Mouse (Mus musculus) heart, embryonic 16.5 days (tissue): ENCODE data around the gene Nup188. TPM values are rescaled to one million over a fixed set of nuclear protein-coding genes. Genes with fewer than 3 reads are reported as not detected.
A peak's percentile ranks its signal among the peaks of the same experiment; 100 is the strongest.

Experiments used
- ATAC-seq: fragments of 200-750 bp; cut with Nextera tagmentation; replicated peaks from 2 replicates; pipeline ENCODE4 v1.8.0; 2017; ENCODE audit warnings: moderate number of reproducible peaks; ENCODE audit not compliant: insufficient read depth, low FRiP score; ENCODE audit errors: extremely low read depth
- H3K27ac ChIP-seq: fragments of 300-500 bp; sonication (generic); 2 replicates; pipeline ENCODE4 v1.5.1; 2014; ENCODE audit warnings: mild to moderate bottlenecking, low read length, control low read depth, moderate library complexity
- H3K27me3 ChIP-seq: fragments of 300-500 bp; sonication (generic); 2 replicates; pipeline ENCODE4 v1.6.1; 2014; ENCODE audit warnings: low read length, mixed read lengths; ENCODE audit not compliant: control insufficient read depth, insufficient read depth
- H3K36me3 ChIP-seq: fragments of 300-500 bp; sonication (generic); 2 replicates; pipeline ENCODE4 v1.6.1; 2014; ENCODE audit not compliant: control insufficient read depth, insufficient read depth
- H3K4me1 ChIP-seq: fragments of 300-500 bp; sonication (generic); 2 replicates; pipeline ENCODE4 v1.6.1; 2014; ENCODE audit warnings: low read length, mixed read lengths; ENCODE audit not compliant: control insufficient read depth, insufficient read depth
- H3K4me2 ChIP-seq: fragments of 300-500 bp; sonication (generic); 2 replicates; pipeline ENCODE4 v1.6.1; 2014; ENCODE audit warnings: low read depth, mild to moderate bottlenecking, control low read depth, low read length
- H3K4me3 ChIP-seq: fragments of 300-500 bp; sonication (generic); 2 replicates; pipeline ENCODE4 v1.5.1; 2014; ENCODE audit warnings: mild to moderate bottlenecking, control low read depth, low read length
- H3K9ac ChIP-seq: fragments of 300-500 bp; sonication (generic); 2 replicates; pipeline ENCODE4 v1.6.1; 2014; ENCODE audit warnings: low read length, control low read depth
- H3K9me3 ChIP-seq: fragments of 300-500 bp; sonication (generic); replicated peaks from 2 replicates; pipeline ENCODE4 v1.6.1; 2016; ENCODE audit warnings: low read length; ENCODE audit not compliant: control insufficient read depth
- WGBS: fragments of 180-500 bp; shearing (Covaris S2); extraction: QIAGEN DNeasy Blood & Tissue Kit; methylation state at CpG from one replicate; pipeline ENCODE4 v1.1.7; 2014; 5-methylcytosine and 5-hydroxymethylcytosine counted together
- polyA plus RNA-seq: library from polyadenylated mRNA; unstranded; fragments of >200 nt; fragmentation: Nextera tagmentation; extraction: Ambion mirVana; gene quantifications from 2 replicates; pipeline ENCODE4 v1.2.1, GENCODE M21; 2015

Nup188 gene
- polyA plus RNA-seq, 1 experiment from 2014 or later = 23.6 TPM

- 79% methylated on average over 17 of the region's 17 CpGs for WGBS
- H3K4me1 ChIP-seq = peaks cover 37% of the 10 kb centered on the region
- peak overlapping the region; percentile 23; the same call in 1 of the 2 replicates for H3K9ac ChIP-seq
- no peaks in the 10 kb centered on the region for H3K9me3 ChIP-seq
- H3K4me2 ChIP-seq = no peak overlapping the region
- peak overlapping the region; percentile 77 for H3K27ac ChIP-seq
- ATAC-seq = no peak
- peaks cover under 1% of the 10 kb centered on the region for H3K36me3 ChIP-seq
- H3K27me3 ChIP-seq = no peaks in the 10 kb centered on the region
- no peak overlapping the region for H3K4me3 ChIP-seq
Measured at GRCm38 (mm10) chr2:30269241-30269990, 16.8 kb upstream of the Nup188 start.

GRCm38 (mm10) chr2:30270134-30270533 lies 16.1 kb upstream of the Nup188 start:
- H3K4me3 ChIP-seq = no peak overlapping the region
- peak; percentile 71 for ATAC-seq
- no peaks in the 10 kb centered on the region; the same call in 1 of the 2 replicates for H3K36me3 ChIP-seq
- no peaks in the 10 kb centered on the region for H3K27me3 ChIP-seq
- no peak overlapping the region for H3K4me2 ChIP-seq
- peak overlapping the region; percentile 23; the same call in 1 of the 2 replicates for H3K9ac ChIP-seq
- H3K4me1 ChIP-seq = peaks cover 29% of the 10 kb centered on the region
- H3K27ac ChIP-seq = peak overlapping the region; percentile 77
- 11% methylated on average over 1 of the region's 1 CpGs for WGBS
- no peaks in the 10 kb centered on the region for H3K9me3 ChIP-seq

- H3K9me3 ChIP-seq = no peaks in the 10 kb centered on the region
- no peak within 1 kb of the TSS for H3K4me2 ChIP-seq
- H3K27me3 ChIP-seq = no peaks in the 10 kb centered on the region
- no peak for ATAC-seq
- WGBS = 88% methylated on average over 11 of the region's 11 CpGs
- H3K36me3 ChIP-seq = no peaks in the 10 kb centered on the region; the same call in 1 of the 2 replicates
- H3K9ac ChIP-seq = no peak within 1 kb of the TSS
- no peak within 1 kb of the TSS for H3K4me3 ChIP-seq
- H3K4me1 ChIP-seq = peaks cover 12% of the 10 kb centered on the region
- H3K27ac ChIP-seq = no peak within 1 kb of the TSS
Measured at GRCm38 (mm10) chr2:30280743-30281142, 5.5 kb upstream of the Nup188 start, which contains the start of gene Gm28038. Gm28038 (plus strand) TSS chr2:30281043.

GRCm38 (mm10) chr2:30281651-30282050 lies 4.5 kb upstream of the Nup188 start:
- no peak for ATAC-seq

GRCm38 (mm10) chr2:30283193-30283592 lies 3.0 kb upstream of the Nup188 start:
- 92% methylated on average over 2 of the region's 2 CpGs for WGBS
- Histone ChIP-seq H3K9ac (no peak overlapping the region), H3K9me3 (no peaks in the 10 kb centered on the region), H3K27me3 (no peaks in the 10 kb centered on the region), H3K4me3 (no peak overlapping the region), H3K4me2 (no peak overlapping the region), H3K36me3 (no peaks in the 10 kb centered on the region), H3K27ac (no peak overlapping the region), H3K4me1 (peaks cover 23% of the 10 kb centered on the region)
- no peak for ATAC-seq

More at GRCm38 (mm10) chr2:30281651-30282050, 4.5 kb upstream of the Nup188 start:
- H3K4me3 ChIP-seq = no peak overlapping the region
- H3K36me3 ChIP-seq = no peaks in the 10 kb centered on the region; the same call in 1 of the 2 replicates
- H3K27ac ChIP-seq = no peak overlapping the region
- 58% methylated on average over 3 of the region's 3 CpGs for WGBS
- H3K4me1 ChIP-seq = peaks cover 12% of the 10 kb centered on the region
- H3K4me2 ChIP-seq = no peak overlapping the region
- no peaks in the 10 kb centered on the region for H3K9me3 ChIP-seq
- H3K27me3 ChIP-seq = no peaks in the 10 kb centered on the region
- no peak overlapping the region for H3K9ac ChIP-seq

- Histone ChIP-seq H3K4me3 (peak overlapping the region; percentile 89), H3K36me3 (no peaks in the 10 kb centered on the region), H3K4me2 (peak overlapping the region; percentile 96), H3K27me3 (no peaks in the 10 kb centered on the region), H3K9me3 (no peaks in the 10 kb centered on the region), H3K27ac (no peak overlapping the region), H3K4me1 (peaks cover 23% of the 10 kb centered on the region), H3K9ac (no peak overlapping the region)
- 92% methylated on average over 5 of the region's 5 CpGs for WGBS
- no peak for ATAC-seq
Measured at GRCm38 (mm10) chr2:30285004-30285403, 1.2 kb upstream of the Nup188 start.

GRCm38 (mm10) chr2:30285416-30286181 lies 598 bp upstream of the Nup188 start:
- no peaks in the 10 kb centered on the region for H3K27me3 ChIP-seq
- peak overlapping the region; percentile 96 for H3K4me2 ChIP-seq
- peak overlapping the region; percentile 89 for H3K4me3 ChIP-seq
- no peaks in the 10 kb centered on the region for H3K9me3 ChIP-seq
- H3K27ac ChIP-seq = peak overlapping the region; percentile 66
- 11% methylated on average over 38 of the region's 38 CpGs for WGBS
- H3K4me1 ChIP-seq = peaks cover 23% of the 10 kb centered on the region
- no peaks in the 10 kb centered on the region for H3K36me3 ChIP-seq
- peak; percentile 19 for ATAC-seq
- peak overlapping the region; percentile 92 for H3K9ac ChIP-seq

GRCm38 (mm10) chr2:30287027-30287373 lies 803 bp downstream of the Nup188 start:
- Histone ChIP-seq H3K36me3 (no peaks in the 10 kb centered on the region), H3K27ac (peak overlapping the region; percentile 71), H3K4me2 (peak overlapping the region; percentile 89), H3K27me3 (no peaks in the 10 kb centered on the region), H3K9ac (peak overlapping the region; percentile 92), H3K9me3 (no peaks in the 10 kb centered on the region), H3K4me3 (peak overlapping the region; percentile 89), H3K4me1 (peaks cover 23% of the 10 kb centered on the region)
- under 1% methylated on average over 10 of the region's 10 CpGs for WGBS
- no peak for ATAC-seq

GRCm38 (mm10) chr2:30299525-30299924 lies 13.3 kb downstream of the Nup188 start:
- Histone ChIP-seq H3K4me2 (no peak overlapping the region), H3K4me3 (no peak overlapping the region), H3K27ac (no peak overlapping the region), H3K9ac (no peak overlapping the region), H3K27me3 (no peaks in the 10 kb centered on the region), H3K4me1 (peaks cover 2% of the 10 kb centered on the region; the same call in 1 of the 2 replicates), H3K9me3 (no peaks in the 10 kb centered on the region), H3K36me3 (peaks cover 45% of the 10 kb centered on the region)
- 78% methylated on average over 3 of the region's 3 CpGs for WGBS
- no peak for ATAC-seq
